In genomic region chrX:48153414-48153813, GRCm38 (mm10) we compare ENCODE assay signal across 14 mouse cellular contexts. TPM values are rescaled to one million over a fixed set of nuclear protein-coding genes. Genes with fewer than 3 reads are reported as not detected.
DNase-seq lines count a peak whose midpoint lies in the region; ATAC-seq and TF ChIP-seq lines count a peak whose summit lies in the region.
"Had no signal": no experiment of that assay in that cellular context is flagged by ENCODE, and none has a peak within 500 bp of the region (broad histone marks: within the 10 kb centered on the region; RNA-seq: fewer than 3 reads in every experiment).

No protein-coding gene starts in this region.

- H3K4me1 ChIP-seq in liver, postnatal 0 days (ENCODE audit: insufficient read depth), result peaks cover 16% of the 10 kb centered on the region
- H3K4me1 ChIP-seq in midbrain, embryonic 10.5 days, result no peaks in the 10 kb centered on the region
- H3K4me1 ChIP-seq: neural tube, embryonic 15.5 days had no signal

- H3K27me3 ChIP-seq in liver, postnatal 0 days (ENCODE audit: insufficient read depth, low read length), result no peaks in the 10 kb centered on the region
- no peaks in the 10 kb centered on the region for H3K27me3 ChIP-seq in midbrain, embryonic 10.5 days (ENCODE audit: low read depth, poor library complexity, severe bottlenecking)
- H3K27me3 ChIP-seq: neural tube, embryonic 15.5 days had no signal

- peak; percentile 91 for TF ChIP-seq EP300 in liver, postnatal 0 days (IDR thresholded peaks at IDR 0.05; ENCODE audit: low read depth)

- no peak overlapping the region for H3K4me2 ChIP-seq in liver, postnatal 0 days (ENCODE audit: low read depth, low read length)
- H3K4me2 ChIP-seq: heart, embryonic 13.5 days; hindbrain, embryonic 14.5 days; neural tube, embryonic 15.5 days had no signal

- no peak overlapping the region for H3K9ac ChIP-seq in liver, postnatal 0 days (replicated peaks)
- H3K9ac ChIP-seq: heart, embryonic 13.5 days; hindbrain, embryonic 14.5 days; neural tube, embryonic 15.5 days had no signal

- TF ChIP-seq CTCF in liver, postnatal 0 days (IDR thresholded peaks at IDR 0.05; ENCODE audit: low read depth), result no peak

- DNase-seq in 416B (ENCODE audit: low read depth) (peak; percentile 95), A20 (ENCODE audit: low read depth, low spot score) (peak; percentile 70)
- no peak for DNase-seq in liver, postnatal 0 days
- no peak for DNase-seq in midbrain, embryonic 10.5 days (ENCODE audit: low spot score)
- DNase-seq in layer of hippocampus, adult 9-11 months, result no peak
- no peak for DNase-seq in frontal cortex, postnatal 36 days (ENCODE audit: low spot score in 2 of 2)
- DNase-seq: cerebellum, adult 8-10 months; right cerebral cortex, adult 18-20 months had no signal

- peaks cover 3% of the 10 kb centered on the region; the same call in 1 of the 2 replicates for H3K36me3 ChIP-seq in liver, postnatal 0 days (replicated peaks; ENCODE audit: insufficient read depth, low read length)
- no peaks in the 10 kb centered on the region for H3K36me3 ChIP-seq in midbrain, embryonic 10.5 days
- H3K36me3 ChIP-seq: heart, embryonic 13.5 days; neural tube, embryonic 15.5 days had no signal

- H3K4me3 ChIP-seq in liver, postnatal 0 days (ENCODE audit: low read depth, low read length), result no peak overlapping the region
- H3K4me3 ChIP-seq in midbrain, embryonic 10.5 days, result no peak overlapping the region
- H3K4me3 ChIP-seq: heart, embryonic 13.5 days; neural tube, embryonic 15.5 days had no signal

- no peaks in the 10 kb centered on the region for H3K9me3 ChIP-seq in liver, postnatal 0 days (ENCODE audit: low read length)
- H3K9me3 ChIP-seq in midbrain, embryonic 10.5 days (replicated peaks), result no peaks in the 10 kb centered on the region
- H3K9me3 ChIP-seq: heart, embryonic 13.5 days; neural tube, embryonic 15.5 days had no signal

- no peak overlapping the region for H3K27ac ChIP-seq in liver, postnatal 0 days (ENCODE audit: low read depth)
- H3K27ac ChIP-seq in midbrain, embryonic 10.5 days (replicated peaks), result no peak overlapping the region
- H3K27ac ChIP-seq: heart, embryonic 13.5 days; hindbrain, embryonic 14.5 days; neural tube, embryonic 15.5 days had no signal

- ATAC-seq in erythroblast, adult 5-6 weeks (replicated peaks; ENCODE audit: low FRiP score, poor library complexity, severe bottlenecking), result peak; percentile 69
- peak; percentile 88 for ATAC-seq in liver, postnatal 0 days
- ATAC-seq: forebrain, embryonic 14.5 days; midbrain, embryonic 16.5 days had no signal

- WGBS in liver, postnatal 0 days (ENCODE audit: insufficient replicate concordance), result 34% methylated on average over 2 of the region's 2 CpGs
- WGBS in midbrain, embryonic 10.5 days, result 87% methylated on average over 2 of the region's 2 CpGs

RNA-seq across cellular contexts. Expression of gene Sash3, which starts 7.2 kb away (rescaled TPM):
- total RNA-seq in erythroblast, adult 5-6 weeks (2015; ENCODE audit: low replicate concordance), result 17.1 and 25.9 TPM in 2 replicates
- total RNA-seq in erythroblast, adult 5-6 weeks (2017; ENCODE audit: low replicate concordance), result 17.3 and 25.7 TPM in 2 replicates
- polyA plus RNA-seq in liver, postnatal 0 days (2015; fragmentation: Nextera tagmentation; extraction: Ambion mirVana), result 8.4 and 9.3 TPM in 2 replicates
- 1.3 and 1.5 TPM in 2 replicates for polyA plus RNA-seq in midbrain, embryonic 10.5 days (2016; fragmentation: Nextera tagmentation; extraction: Ambion mirVana)

RNA-seq across cellular contexts. Expression of gene Xpnpep2, which starts 44.9 kb away (rescaled TPM):
- not detected in 2 replicates for total RNA-seq in erythroblast, adult 5-6 weeks (2015; ENCODE audit: low replicate concordance)
- total RNA-seq in erythroblast, adult 5-6 weeks (2017; ENCODE audit: low replicate concordance), result 0.56 TPM in 1 of 2 replicates, not detected in the other
- polyA plus RNA-seq in liver, postnatal 0 days (2015; fragmentation: Nextera tagmentation; extraction: Ambion mirVana), result 0.05 TPM in 1 of 2 replicates, not detected in the other
- 1.9 and 2.2 TPM in 2 replicates for polyA plus RNA-seq in midbrain, embryonic 10.5 days (2016; fragmentation: Nextera tagmentation; extraction: Ambion mirVana)

RNA-seq across cellular contexts. Expression of gene Zdhhc9, which starts 55.3 kb away (rescaled TPM):
- 9.6 and 14.6 TPM in 2 replicates for total RNA-seq in erythroblast, adult 5-6 weeks (2015; ENCODE audit: low replicate concordance)
- total RNA-seq in erythroblast, adult 5-6 weeks (2017; ENCODE audit: low replicate concordance), result 1.4 and 4.3 TPM in 2 replicates
- polyA plus RNA-seq in liver, postnatal 0 days (2015; fragmentation: Nextera tagmentation; extraction: Ambion mirVana), result 3.1 and 3.5 TPM in 2 replicates
- 2.2 and 3.4 TPM in 2 replicates for polyA plus RNA-seq in midbrain, embryonic 10.5 days (2016; fragmentation: Nextera tagmentation; extraction: Ambion mirVana)

Comparison
In these comparisons a context has a peak if more than half of its experiments do, and no peak if none do; other contexts are left out.
1. DNase-seq: peak in 416B (single experiment) and A20 (single experiment); none in liver, postnatal 0 days (single experiment), midbrain, embryonic 10.5 days (single experiment), layer of hippocampus, adult 9-11 months (single experiment) and frontal cortex, postnatal 36 days (0 of 2).